ENCODE assay signal across 8 mouse cellular contexts in the genomic region with DNA sequence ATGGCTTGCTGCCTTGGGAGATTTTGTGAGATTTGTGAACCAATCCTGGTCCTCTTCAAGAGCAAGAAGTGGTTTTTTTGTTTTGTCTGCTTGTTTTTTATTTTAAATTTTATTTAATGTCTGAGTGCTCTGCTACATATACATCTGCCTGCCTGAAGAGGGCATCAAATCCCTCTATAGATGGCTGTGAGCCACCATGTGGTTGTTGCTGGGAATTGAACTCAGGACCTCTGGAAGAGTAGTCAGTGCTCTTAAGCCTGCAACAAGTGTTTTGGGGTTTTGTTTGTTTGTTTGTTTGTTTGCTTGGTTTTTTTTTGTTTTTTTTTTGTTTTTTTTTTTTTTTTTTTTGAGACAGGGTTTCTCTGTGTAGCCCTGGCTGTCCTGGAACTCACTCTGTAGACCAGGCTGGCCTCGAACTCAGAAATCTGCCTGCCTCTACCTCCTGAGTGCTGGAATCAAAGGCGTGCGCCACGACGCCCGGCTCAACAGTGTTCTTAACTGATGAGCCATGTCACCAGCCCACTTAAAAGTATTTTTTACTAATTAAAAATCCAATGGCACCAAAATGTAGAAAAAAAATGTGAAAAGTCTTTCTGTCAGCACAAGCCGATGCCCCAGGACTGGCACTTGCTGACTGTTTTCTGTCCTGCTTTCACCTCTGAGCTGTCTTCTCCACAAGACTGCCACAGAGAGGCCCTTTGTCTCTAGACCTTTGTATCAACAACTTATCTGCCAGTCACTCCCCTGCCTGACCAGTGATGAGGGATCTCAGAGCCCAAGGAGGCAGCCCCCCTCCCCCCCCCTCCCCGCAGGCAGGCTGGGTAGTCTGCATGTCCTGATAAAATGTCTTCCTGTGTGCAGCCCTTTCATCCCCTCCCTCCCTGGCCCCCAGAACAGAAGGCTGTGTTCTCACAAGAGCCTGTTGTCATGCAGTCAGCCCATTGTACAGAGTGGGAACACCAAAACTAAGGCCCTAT. TPM values are rescaled to one million over a fixed set of nuclear protein-coding genes. Genes with fewer than 3 reads are reported as not detected.
A peak's percentile ranks its signal among the peaks of the same experiment; 100 is the strongest.
DNase-seq lines count a peak whose midpoint lies in the region; ATAC-seq and TF ChIP-seq lines count a peak whose summit lies in the region.
"Had no signal": no experiment of that assay in that cellular context is flagged by ENCODE, and none has a peak within 500 bp of the region (broad histone marks: within the 10 kb centered on the region; RNA-seq: fewer than 3 reads in every experiment).

No protein-coding gene starts in this region.

- no peaks in the 10 kb centered on the region for H3K9me3 ChIP-seq in forebrain, embryonic 14.5 days (replicated peaks; ENCODE audit: control insufficient read depth, low read length)

- H3K4me1 ChIP-seq in thymus, adult 2 months (replicated peaks; ENCODE audit: control insufficient read depth, insufficient read depth, low read length), result peaks cover 23% of the 10 kb centered on the region
- H3K4me1 ChIP-seq in forebrain, embryonic 14.5 days (ENCODE audit: control insufficient read depth, insufficient read depth, low read length), result peaks cover 9% of the 10 kb centered on the region

- no peak overlapping the region for H3K27ac ChIP-seq in thymus, adult 2 months (ENCODE audit: control insufficient read depth, insufficient read depth, low read length)
- no peak overlapping the region for H3K27ac ChIP-seq in forebrain, embryonic 14.5 days (ENCODE audit: low read depth, low read length)

- H3K4me2 ChIP-seq in forebrain, embryonic 14.5 days (ENCODE audit: low read length), result peak overlapping the region; percentile 97

- H3K4me3 ChIP-seq in thymus, adult 2 months (ENCODE audit: control insufficient read depth, insufficient read depth, low read length), result no peak overlapping the region
- peak overlapping the region; percentile 13; the same call in 1 of the 2 replicates for H3K4me3 ChIP-seq in forebrain, embryonic 14.5 days (ENCODE audit: low read depth, low read length)

- H3K27me3 ChIP-seq in thymus, adult 2 months (ENCODE audit: control insufficient read depth, insufficient read depth, low read length), result peaks cover 3% of the 10 kb centered on the region; the same call in 1 of the 2 replicates
- H3K27me3 ChIP-seq in forebrain, embryonic 14.5 days (replicated peaks; ENCODE audit: control insufficient read depth, insufficient read depth, low read length), result no peaks in the 10 kb centered on the region

- TF ChIP-seq CTCF in thymus, adult 2 months (IDR thresholded peaks at IDR 0.05; ENCODE audit: borderline replicate concordance, control insufficient read depth, extremely low read depth, insufficient read depth, low read length, poor library complexity), result no peak

- ATAC-seq in forebrain, embryonic 14.5 days, result no peak
- ATAC-seq in megakaryocyte-erythroid progenitor cell, adult 5-6 weeks (replicated peaks; ENCODE audit: low FRiP score, low TSS enrichment, poor library complexity, severe bottlenecking), result peak; percentile 74

- peak; percentile 34 to 53 for DNase-seq in thymus, postnatal 36 days
- no peak for DNase-seq in thymus, adult 2 months
- DNase-seq in forebrain, embryonic 14.5 days (ENCODE audit: low spot score), result peak; percentile 57
- no peak for DNase-seq in right cerebral cortex, adult 18-20 months
- DNase-seq in ovary, postnatal 14 days (ENCODE audit: low spot score), result no peak
- DNase-seq in urinary bladder, postnatal 36 days (ENCODE audit: low spot score in 2 of 2), result no peak

- TF ChIP-seq POLR2A in thymus, adult 2 months (IDR thresholded peaks at IDR 0.05; ENCODE audit: control insufficient read depth, extremely low read depth, insufficient read depth, low read length, poor library complexity), result no peak

- no peaks in the 10 kb centered on the region for H3K36me3 ChIP-seq in thymus, adult 2 months (ENCODE audit: control insufficient read depth, insufficient read depth, low read length)
- peaks cover 49% of the 10 kb centered on the region for H3K36me3 ChIP-seq in forebrain, embryonic 14.5 days (ENCODE audit: control insufficient read depth, insufficient read depth, low read length)

- 83% methylated on average over 8 of the region's 8 CpGs for WGBS in thymus, adult 2 months
- 84% methylated on average over 8 of the region's 8 CpGs for WGBS in forebrain, embryonic 14.5 days

- H3K9ac ChIP-seq in forebrain, embryonic 14.5 days (ENCODE audit: low read length), result no peak overlapping the region; the same call in 1 of the 2 replicates

RNA-seq across cellular contexts. Expression of a gene that starts 5.0 kb away (rescaled TPM):
- 19.4 and 31.5 TPM in 2 replicates for polyA plus RNA-seq in thymus, adult 2 months (2012; rRNA removed)
- 1,786 and 1,955 TPM in 2 replicates for polyA plus RNA-seq in forebrain, embryonic 14.5 days (2014; fragmentation: Nextera tagmentation; extraction: Ambion mirVana)
- total RNA-seq in megakaryocyte-erythroid progenitor cell, adult 5-6 weeks (2014; fragmentation: Nextera tagmentation), result 1.0 and 1.3 TPM in 2 replicates
- total RNA-seq in megakaryocyte-erythroid progenitor cell, adult 5-6 weeks (2017), result 0.19 TPM in 1 of 2 replicates, not detected in the other

RNA-seq across cellular contexts. Expression of a gene that starts 7.1 kb away (rescaled TPM):
- polyA plus RNA-seq in thymus, adult 2 months (2012; rRNA removed), result 31.1 and 32.6 TPM in 2 replicates
- polyA plus RNA-seq in forebrain, embryonic 14.5 days (2014; fragmentation: Nextera tagmentation; extraction: Ambion mirVana), result 44.3 and 48.4 TPM in 2 replicates
- total RNA-seq in megakaryocyte-erythroid progenitor cell, adult 5-6 weeks (2014; fragmentation: Nextera tagmentation), result 60.6 and 61.1 TPM in 2 replicates
- 33.5 and 45.9 TPM in 2 replicates for total RNA-seq in megakaryocyte-erythroid progenitor cell, adult 5-6 weeks (2017)

RNA-seq across cellular contexts. Expression of a gene that starts 9.3 kb away (rescaled TPM):
- 0.34 and 0.46 TPM in 2 replicates for polyA plus RNA-seq in thymus, adult 2 months (2012; rRNA removed)
- 0.11 TPM in 1 of 2 replicates, not detected in the other for polyA plus RNA-seq in forebrain, embryonic 14.5 days (2014; fragmentation: Nextera tagmentation; extraction: Ambion mirVana)
- 0.92 and 1.7 TPM in 2 replicates for total RNA-seq in megakaryocyte-erythroid progenitor cell, adult 5-6 weeks (2014; fragmentation: Nextera tagmentation)
- total RNA-seq in megakaryocyte-erythroid progenitor cell, adult 5-6 weeks (2017), result 0.91 TPM in 1 of 2 replicates, not detected in the other
- total RNA-seq: gastrocnemius, postnatal 4 days had no signal

RNA-seq across cellular contexts. Expression of a gene that starts 42.7 kb away (rescaled TPM):
- 256 and 261 TPM in 2 replicates for polyA plus RNA-seq in thymus, adult 2 months (2012; rRNA removed)
- 181 and 203 TPM in 2 replicates for polyA plus RNA-seq in forebrain, embryonic 14.5 days (2014; fragmentation: Nextera tagmentation; extraction: Ambion mirVana)
- total RNA-seq in megakaryocyte-erythroid progenitor cell, adult 5-6 weeks (2014; fragmentation: Nextera tagmentation), result 140 and 145 TPM in 2 replicates
- total RNA-seq in megakaryocyte-erythroid progenitor cell, adult 5-6 weeks (2017), result 104 and 227 TPM in 2 replicates

Comparison
In these comparisons a context has a peak if more than half of its experiments do, and no peak if none do; other contexts are left out.
1. DNase-seq: peak in thymus, postnatal 36 days (2 of 2) and forebrain, embryonic 14.5 days (single experiment); none in thymus, adult 2 months (single experiment), right cerebral cortex, adult 18-20 months (single experiment), ovary, postnatal 14 days (single experiment) and urinary bladder, postnatal 36 days (0 of 2).
2. RNA of a gene that starts 5.0 kb away (polyA plus RNA-seq): 1,786 to 1,955 TPM in forebrain, embryonic 14.5 days; 19.4 to 31.5 TPM in thymus, adult 2 months; every median in the first group is over 10 times any median in the second.